Mouse (Mus musculus): Measurements from ENCODE around the gene Hpgds.

DNA sequence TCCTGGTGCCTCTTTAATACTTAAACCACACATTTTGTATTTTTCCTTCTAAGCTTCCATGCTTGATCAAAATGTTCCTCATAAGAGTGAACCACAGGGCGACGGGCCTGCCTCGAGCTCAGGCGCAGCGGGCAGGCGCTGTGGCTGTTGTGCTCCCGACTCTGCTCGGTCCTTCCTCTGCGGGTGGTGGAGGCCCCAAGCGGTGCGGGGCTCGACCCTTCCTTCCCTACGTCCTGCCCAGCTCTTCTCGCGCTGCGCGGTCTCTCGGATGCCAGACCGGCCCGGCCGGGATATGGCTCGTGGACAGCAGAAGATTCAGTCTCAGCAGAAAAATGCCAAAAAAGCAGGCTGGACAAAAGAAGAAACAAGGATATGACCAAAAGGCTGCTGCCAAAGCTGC lies 6.0 kb upstream of the Hpgds start:
- no peak for TF ChIP-seq GATA1 (IDR thresholded peaks at IDR 0.05; ENCODE audit: borderline replicate concordance, low read length)
- no peak for TF ChIP-seq CTCF (IDR thresholded peaks at IDR 0.05; ENCODE audit: low read depth, low read length)
- no peak for TF ChIP-seq TAL1 (conservative IDR thresholded peaks at IDR 0.05; ENCODE audit: low read depth, low read length)

Measured in G1E (cell line).